Mouse (Mus musculus) urinary bladder, adult 2 months (tissue): Measurements from ENCODE around the gene Zbtb40. TPM values are rescaled to one million over a fixed set of nuclear protein-coding genes. Genes with fewer than 3 reads are reported as not detected.

ENCODE experiments used
- DNase-seq: peaks from one replicate; pipeline ENCODE4 v3.0.0; 2022; ENCODE audit warnings: low spot score
- polyA plus RNA-seq: library from polyadenylated mRNA; depleted of rRNA; stranded (reverse); fragments of >200 nt; gene quantifications from 2 replicates; pipeline ENCODE4 v1.2.3, GENCODE M21; 2012

Zbtb40 gene
- polyA plus RNA-seq, 1 experiment, result 3.8 TPM

- DNase-seq, result no peak
These were observed 15.3 kb downstream of the Zbtb40 start for GRCm38 (mm10) chr4:137033115-137033887.

DNA sequence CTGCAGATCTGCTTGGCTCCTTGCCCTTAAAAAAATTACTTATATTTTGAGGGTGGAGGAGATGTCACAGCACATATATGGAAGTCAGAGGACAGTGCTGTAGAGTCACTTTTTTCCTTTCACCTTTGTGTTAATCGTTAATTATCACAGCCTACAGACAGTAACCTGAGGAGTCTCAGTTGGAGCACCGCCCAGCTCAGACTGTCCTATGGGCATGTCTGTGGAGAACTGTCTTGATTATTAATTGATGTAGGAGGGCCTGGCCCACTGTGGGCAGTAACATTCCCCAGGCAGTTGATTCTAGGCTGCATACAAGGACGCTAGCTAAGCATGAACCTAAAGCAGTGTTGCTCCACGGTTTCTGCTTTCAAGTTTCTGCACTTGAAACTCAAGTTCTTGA, 16.1 kb downstream of the Zbtb40 start:
- no peak for DNase-seq

DNA sequence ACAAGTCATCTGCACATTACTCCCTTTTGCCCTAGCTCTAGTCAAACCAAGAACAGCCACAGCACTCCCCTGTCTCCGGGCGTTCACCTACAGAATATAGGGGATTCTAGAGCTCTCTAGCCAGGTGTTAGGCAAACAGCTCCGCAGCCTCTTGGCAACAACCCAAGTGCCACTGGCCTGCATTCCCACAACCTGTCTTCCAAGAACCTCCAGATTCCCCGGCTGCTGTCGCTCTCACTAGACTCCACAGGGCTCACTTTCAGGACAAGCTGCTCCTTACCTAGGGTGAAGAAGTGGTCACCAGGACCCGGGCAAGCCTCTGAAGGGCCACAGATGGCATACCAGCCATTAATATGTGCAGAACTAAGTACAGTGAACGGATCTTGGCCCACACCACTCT, 17.3 kb downstream of the Zbtb40 start:
- no peak for DNase-seq

GRCm38 (mm10) chr4:137029348-137029747, 19.3 kb downstream of the Zbtb40 start:
- no peak for DNase-seq

- no peak for DNase-seq
These were observed 21.6 kb downstream of the Zbtb40 start for GRCm38 (mm10) chr4:137027051-137027450.

- no peak for DNase-seq
These were observed 23.0 kb downstream of the Zbtb40 start for GRCm38 (mm10) chr4:137025570-137025969.

DNA sequence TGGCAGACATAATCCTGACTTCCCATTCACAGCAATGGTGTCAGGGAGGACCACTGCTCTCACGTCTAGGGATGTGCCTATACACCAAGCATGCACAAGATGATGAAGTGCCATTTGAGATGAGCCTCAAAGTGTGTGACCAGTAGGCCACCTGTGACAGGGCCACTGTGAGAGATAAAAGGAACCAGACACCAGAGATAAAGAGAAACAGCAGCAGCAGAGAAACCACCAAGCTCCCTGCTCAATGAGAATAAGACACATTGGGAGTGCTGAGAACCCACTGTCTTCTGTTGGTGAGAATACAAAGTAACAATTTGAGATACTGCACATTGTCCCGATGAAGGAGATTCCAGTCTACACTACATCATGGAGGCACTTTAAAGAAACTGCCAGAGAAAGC, 23.5 kb downstream of the Zbtb40 start:
- no peak for DNase-seq

DNA sequence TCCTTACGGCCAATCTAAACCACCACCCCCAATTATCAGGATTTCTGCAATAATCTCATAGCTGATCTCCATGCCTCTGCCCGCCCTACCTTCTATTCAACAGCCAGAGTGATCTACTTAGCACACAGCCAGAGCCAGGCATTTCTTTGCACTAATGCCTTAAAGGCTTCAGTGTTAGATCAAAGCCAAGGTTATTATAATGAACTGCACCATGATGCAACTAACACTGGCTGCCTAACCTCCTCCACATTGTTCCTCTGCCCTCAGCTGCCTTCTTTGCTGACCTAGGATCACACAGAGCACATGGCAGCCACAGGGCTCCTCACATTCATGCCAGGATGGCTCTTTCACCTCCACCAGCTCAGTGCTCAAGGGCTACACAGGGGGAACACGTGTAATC, 28.5 kb downstream of the Zbtb40 start:
- DNase-seq, result no peak

DNA sequence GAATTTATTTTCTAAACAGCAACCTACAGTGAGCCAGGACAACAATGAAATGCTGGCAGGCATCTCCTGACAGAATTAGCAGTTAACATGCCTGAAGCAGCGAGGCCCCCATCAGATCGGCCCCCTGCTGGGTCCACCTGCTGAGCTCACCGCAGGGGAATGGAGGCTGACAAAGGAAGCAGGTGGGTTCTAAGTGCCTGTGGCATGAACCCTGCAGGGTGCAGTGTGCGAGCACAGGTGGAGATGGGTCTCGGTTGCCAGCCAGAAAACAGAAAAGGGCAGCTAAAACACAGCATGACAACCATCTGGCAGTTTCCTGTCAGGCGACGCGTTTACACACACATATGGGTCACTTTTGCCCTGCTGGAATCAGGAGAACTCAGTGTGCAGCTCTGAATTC, 32.7 kb downstream of the Zbtb40 start:
- DNase-seq, result no peak

GRCm38 (mm10) chr4:137015476-137015856, 33.1 kb downstream of the Zbtb40 start:
- DNase-seq, result no peak

DNA sequence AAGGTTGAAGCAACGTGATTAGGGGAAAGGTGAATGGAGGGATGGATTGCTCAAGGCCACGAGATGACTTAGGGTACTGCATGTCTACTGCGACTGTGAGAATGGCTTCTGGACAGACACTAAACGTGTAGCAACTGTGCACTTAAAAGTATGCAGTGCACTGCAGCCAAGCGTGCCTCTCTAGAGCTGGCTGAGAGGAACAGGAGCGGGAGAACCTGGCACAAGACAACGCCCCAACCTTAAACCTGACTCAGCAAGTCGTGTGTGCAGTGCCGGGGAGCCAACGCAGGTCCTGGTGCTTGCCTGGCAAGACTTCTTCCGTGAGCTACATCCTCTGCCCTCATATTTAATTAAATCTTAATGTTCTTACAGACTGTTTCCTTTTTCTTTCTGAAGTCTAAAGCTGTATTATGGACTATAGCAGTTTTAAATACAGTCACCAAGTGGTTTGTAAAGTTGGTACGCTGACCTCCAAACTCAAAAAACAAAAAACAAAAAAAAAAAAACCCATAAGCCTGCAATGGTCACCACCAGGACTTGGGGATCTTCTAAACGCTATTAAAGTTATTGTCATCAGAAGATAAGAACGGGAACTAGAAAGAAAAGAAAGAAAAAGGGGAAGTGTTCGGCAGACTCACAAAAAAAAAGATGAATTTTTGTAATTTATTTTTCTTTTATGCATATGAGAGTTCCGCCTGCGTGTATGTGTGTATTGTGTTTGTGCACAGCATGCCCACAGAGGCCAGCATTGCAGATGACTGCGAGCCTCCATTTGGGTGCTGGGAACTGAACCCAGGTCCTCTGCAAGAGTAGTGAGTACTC, 33.7 kb downstream of the Zbtb40 start:
- no peak for DNase-seq

- DNase-seq, result no peak
These were observed 34.5 kb downstream of the Zbtb40 start for GRCm38 (mm10) chr4:137014124-137014523.

DNA sequence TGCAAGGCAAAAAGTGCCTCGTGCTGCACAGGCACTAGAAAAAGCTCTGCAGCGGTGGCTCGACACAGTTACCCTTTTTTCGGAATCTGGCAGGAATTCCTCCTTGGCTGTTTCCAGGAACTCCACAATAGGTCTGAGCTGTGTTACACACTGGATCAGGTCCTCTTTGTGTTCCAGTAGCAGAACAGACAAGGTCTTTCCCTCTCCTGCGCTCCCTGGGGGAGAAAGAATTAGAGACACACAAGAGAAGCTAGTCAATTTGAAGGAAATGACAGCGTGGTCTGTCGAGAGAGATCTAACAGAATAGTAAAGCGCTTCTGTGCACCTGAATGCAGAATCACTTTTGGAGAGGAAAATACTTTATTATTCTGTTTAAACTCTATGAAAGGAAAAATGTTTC, 41.6 kb downstream of the Zbtb40 start:
- DNase-seq, result no peak

GRCm38 (mm10) chr4:137001825-137002224, 46.8 kb downstream of the Zbtb40 start:
- no peak for DNase-seq

- DNase-seq, result no peak
These were observed 47.6 kb downstream of the Zbtb40 start for GRCm38 (mm10) chr4:137001020-137001419.

DNA sequence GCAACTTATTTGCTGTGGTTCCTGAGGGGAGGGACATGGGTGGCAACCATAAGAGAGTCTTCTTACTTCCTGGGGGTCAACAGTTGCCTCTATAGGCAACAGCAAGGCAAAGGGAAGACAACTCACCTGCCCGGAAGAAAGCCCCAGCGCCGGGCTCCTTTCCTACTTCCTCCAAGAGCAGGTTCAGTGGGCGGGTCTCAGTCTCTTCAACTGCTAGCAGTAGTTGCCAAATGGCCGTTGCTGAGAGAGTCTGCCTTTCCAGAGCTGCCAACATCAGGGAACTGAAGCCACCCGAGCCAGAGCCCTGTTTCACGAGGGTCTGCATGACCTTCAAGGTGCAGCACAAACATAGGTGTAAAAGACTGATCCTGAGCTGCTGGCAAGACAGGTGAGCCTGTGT, 50.2 kb downstream of the Zbtb40 start:
- DNase-seq, result no peak

- DNase-seq, result no peak
These were observed 50.8 kb downstream of the Zbtb40 start for GRCm38 (mm10) chr4:136997723-136998345.

DNA sequence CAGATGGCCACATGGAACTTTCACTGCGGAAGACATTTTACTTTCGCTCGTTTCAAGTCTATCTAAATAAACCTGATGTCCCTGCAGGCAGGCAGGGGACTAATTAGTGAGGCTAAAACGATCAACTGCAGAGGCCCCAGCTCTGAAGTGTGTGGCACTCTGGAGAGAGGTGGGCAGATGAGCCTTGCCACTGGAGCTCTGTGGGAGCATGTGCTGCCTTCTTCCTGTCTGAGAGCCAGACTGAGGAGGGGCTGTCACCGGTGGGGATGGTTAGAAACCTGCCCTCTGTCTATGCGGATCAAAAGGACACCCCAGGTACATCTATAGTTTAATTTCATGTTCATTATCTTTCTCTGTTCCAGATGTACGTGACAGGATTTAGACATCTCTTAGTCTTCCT, 51.7 kb downstream of the Zbtb40 start:
- DNase-seq, result no peak

GRCm38 (mm10) chr4:136995361-136995760, 53.2 kb downstream of the Zbtb40 start:
- no peak for DNase-seq

GRCm38 (mm10) chr4:136981993-136982695, 66.5 kb downstream of the Zbtb40 start:
- DNase-seq, result no peak

DNA sequence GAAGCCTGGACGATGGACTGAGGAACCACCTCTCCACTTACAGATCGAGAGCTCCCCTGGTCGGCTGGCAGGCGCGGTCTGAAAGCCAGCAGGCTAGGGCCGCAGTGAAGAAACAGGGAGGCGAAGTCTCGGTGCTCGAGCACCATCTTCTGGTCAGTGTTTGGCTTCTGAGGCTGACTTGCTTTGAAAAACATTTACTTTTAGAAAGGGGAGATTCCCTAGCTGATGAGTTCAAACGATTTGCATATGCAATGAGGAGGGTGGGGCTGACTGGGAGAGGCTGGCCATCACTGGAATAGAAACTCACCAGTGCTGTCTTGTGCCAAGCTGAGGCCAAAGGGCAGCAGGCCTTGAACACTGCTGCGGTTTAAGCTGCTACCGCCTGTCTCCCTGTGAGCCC, 67.3 kb downstream of the Zbtb40 start:
- DNase-seq, result no peak

GRCm38 (mm10) chr4:136980921-136981320, 67.7 kb downstream of the Zbtb40 start:
- DNase-seq, result no peak
